Mouse (Mus musculus): ENCODE results near the gene Fbl. TPM values are rescaled to one million over a fixed set of nuclear protein-coding genes. Genes with fewer than 3 reads are reported as not detected.

Gene Fbl
- polyA plus RNA-seq (2015; fragmentation: Nextera tagmentation; extraction: Ambion mirVana) = 38.9 and 55.1 TPM in 2 replicates

DNA sequence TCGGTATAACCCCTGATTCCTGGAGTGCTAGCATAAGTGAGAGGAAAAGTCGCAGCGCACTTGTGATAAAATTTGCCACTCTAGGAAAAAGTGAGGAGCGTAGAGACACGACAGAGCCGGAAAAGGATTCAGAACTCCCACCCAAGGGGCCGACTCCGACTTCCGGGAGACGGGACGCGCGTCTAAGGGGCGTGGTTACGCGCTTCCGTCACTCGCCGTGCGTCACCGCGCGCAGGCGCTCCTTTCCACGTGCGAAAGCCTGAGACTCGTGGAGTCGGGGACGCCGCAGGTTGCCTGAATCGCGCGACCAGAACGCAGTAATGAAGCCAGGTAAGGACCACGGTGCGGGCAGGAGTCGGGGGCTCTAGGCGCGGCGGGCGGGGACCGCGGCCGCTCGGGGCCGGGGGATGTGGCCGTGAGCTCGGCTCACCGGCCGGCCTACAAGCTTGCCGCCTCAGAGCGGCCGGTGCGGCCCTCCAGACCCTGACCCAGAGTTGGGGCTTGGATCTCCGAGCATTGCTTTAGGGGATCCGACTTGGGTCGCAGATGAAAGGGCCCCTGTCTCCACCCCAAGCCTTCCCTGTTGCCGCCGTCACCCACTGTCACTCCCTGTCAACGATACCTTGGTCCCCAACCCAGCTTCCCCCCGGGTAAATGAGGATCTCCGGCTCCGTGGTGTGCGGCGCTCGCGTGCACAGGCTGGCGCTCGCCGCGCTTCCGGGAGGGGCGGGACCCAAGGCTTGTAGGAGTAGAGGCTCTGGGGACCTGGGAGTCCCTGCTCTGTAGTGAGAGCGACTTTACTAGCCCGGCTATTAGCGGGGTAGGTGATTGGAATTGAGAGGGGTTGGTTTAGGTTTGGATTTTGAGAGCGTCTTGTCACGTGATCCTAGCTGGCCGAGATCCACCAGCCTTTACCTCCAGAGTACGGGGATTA, at the start of gene Fbl:
TSS of gene Fbl (plus strand) at position 222 of the 934 bp plus-strand sequence.

DNA sequence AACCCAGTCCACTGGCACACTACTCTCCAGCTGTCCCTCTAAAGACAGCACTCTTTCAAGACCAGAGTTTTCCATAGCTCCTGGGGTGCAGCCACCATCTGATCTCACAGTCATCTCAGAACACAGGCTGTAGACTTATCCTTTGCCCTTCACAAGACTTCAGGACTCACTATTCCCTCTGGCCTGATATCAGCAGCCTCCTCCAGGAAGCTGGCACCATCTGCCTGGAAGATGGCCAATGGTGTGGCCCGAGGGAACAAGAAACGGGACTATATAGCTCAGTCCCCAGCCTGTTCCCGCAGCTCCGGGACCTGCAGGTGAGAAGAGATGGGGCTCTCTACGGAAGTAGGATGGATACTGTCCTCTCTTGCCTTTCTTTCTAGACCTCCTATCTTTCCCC, 40.3 kb upstream of the Fbl start, which contains the start of gene 9530053A07Rik:
TSS of gene 9530053A07Rik (plus strand) at position 301 of the 400 bp plus-strand sequence.

GRCm38 (mm10) chr7:28179228-28179627, 9.7 kb downstream of the Fbl start, which contains the start of gene Dyrk1b:
TSS of gene Dyrk1b (plus strand) at chr7:28179469.

Other genes with a start within 250 kb of the Fbl start
- 3.1 and 3.4 TPM in 2 replicates for gene Zfp974, start 240.2 kb upstream of the Fbl start, polyA plus RNA-seq (2015; fragmentation: Nextera tagmentation; extraction: Ambion mirVana)
- 7.2 and 7.6 TPM in 2 replicates for gene Zfp780b, start 190.5 kb upstream of the Fbl start, polyA plus RNA-seq (2015; fragmentation: Nextera tagmentation; extraction: Ambion mirVana)
- gene Zfp850, start 155.6 kb upstream of the Fbl start, polyA plus RNA-seq (2015; fragmentation: Nextera tagmentation; extraction: Ambion mirVana) = 0.55 and 0.78 TPM in 2 replicates
- 179 and 196 TPM in 2 replicates for gene Psmc4, start 119.6 kb upstream of the Fbl start, polyA plus RNA-seq (2015; fragmentation: Nextera tagmentation; extraction: Ambion mirVana)
- gene Fcgbp, start 98.5 kb upstream of the Fbl start, polyA plus RNA-seq (2015; fragmentation: Nextera tagmentation; extraction: Ambion mirVana) = not detected in 2 replicates
- not detected in 2 replicates for gene 9530053A07Rik, start 40.2 kb upstream of the Fbl start, polyA plus RNA-seq (2015; fragmentation: Nextera tagmentation; extraction: Ambion mirVana)
- gene Dyrk1b, start 9.8 kb downstream of the Fbl start, polyA plus RNA-seq (2015; fragmentation: Nextera tagmentation; extraction: Ambion mirVana) = 49.8 and 62.1 TPM in 2 replicates
- gene Eid2, start 98.2 kb downstream of the Fbl start, polyA plus RNA-seq (2015; fragmentation: Nextera tagmentation; extraction: Ambion mirVana) = 7.0 and 7.9 TPM in 2 replicates
- gene Eid2b, start 108.0 kb downstream of the Fbl start, polyA plus RNA-seq (2015; fragmentation: Nextera tagmentation; extraction: Ambion mirVana) = 9.4 and 10.3 TPM in 2 replicates
- 0.16 TPM in 1 of 2 replicates, not detected in the other for gene Selenov, start 121.5 kb downstream of the Fbl start, polyA plus RNA-seq (2015; fragmentation: Nextera tagmentation; extraction: Ambion mirVana)
- not detected in 2 replicates for gene Dll3, start 132.5 kb downstream of the Fbl start, polyA plus RNA-seq (2015; fragmentation: Nextera tagmentation; extraction: Ambion mirVana)
- 71.8 and 92.4 TPM in 2 replicates for gene Timm50, start 142.4 kb downstream of the Fbl start, polyA plus RNA-seq (2015; fragmentation: Nextera tagmentation; extraction: Ambion mirVana)
- 44.9 and 47.5 TPM in 2 replicates for gene Supt5, start 169.0 kb downstream of the Fbl start, polyA plus RNA-seq (2015; fragmentation: Nextera tagmentation; extraction: Ambion mirVana)
- gene Rps16, start 180.9 kb downstream of the Fbl start, polyA plus RNA-seq (2015; fragmentation: Nextera tagmentation; extraction: Ambion mirVana) = 568 and 593 TPM in 2 replicates
- 18.0 and 18.7 TPM in 2 replicates for gene Plekhg2, start 202.9 kb downstream of the Fbl start, polyA plus RNA-seq (2015; fragmentation: Nextera tagmentation; extraction: Ambion mirVana)
- 9.9 and 12.2 TPM in 2 replicates for gene Zfp36, start 210.5 kb downstream of the Fbl start, polyA plus RNA-seq (2015; fragmentation: Nextera tagmentation; extraction: Ambion mirVana)
- gene Med29, start 223.0 kb downstream of the Fbl start, polyA plus RNA-seq (2015; fragmentation: Nextera tagmentation; extraction: Ambion mirVana) = 39.1 and 40.9 TPM in 2 replicates
- gene Paf1, start 223.2 kb downstream of the Fbl start, polyA plus RNA-seq (2015; fragmentation: Nextera tagmentation; extraction: Ambion mirVana) = 49.3 TPM in 2 replicates